Mouse (Mus musculus) hindbrain, embryonic 12.5 days (tissue): ENCODE results near the gene BC030867. TPM values are rescaled to one million over a fixed set of nuclear protein-coding genes. Genes with fewer than 3 reads are reported as not detected.

ENCODE experiments used
- ATAC-seq: fragments of 200-750 bp; cut with Nextera tagmentation; 2 replicates; pipeline ENCODE4 v1.8.0; 2017; ENCODE audit warnings: moderate TSS enrichment; ENCODE audit not compliant: low FRiP score
- H3K27ac ChIP-seq: fragments of 300-500 bp; sonication (generic); 2 replicates; pipeline ENCODE4 v1.5.1; 2016; ENCODE audit warnings: mild to moderate bottlenecking
- H3K27me3 ChIP-seq: fragments of 300-500 bp; sonication (generic); 2 replicates; pipeline ENCODE4 v1.6.1; 2016; ENCODE audit warnings: mild to moderate bottlenecking
- H3K36me3 ChIP-seq: fragments of 300-500 bp; sonication (generic); 2 replicates; pipeline ENCODE4 v1.6.1; 2016; ENCODE audit warnings: mild to moderate bottlenecking
- H3K4me1 ChIP-seq: fragments of 300-500 bp; sonication (generic); 2 replicates; pipeline ENCODE4 v1.6.1; 2016
- H3K4me2 ChIP-seq: fragments of 300-500 bp; sonication (generic); replicated peaks from 2 replicates; pipeline ENCODE4 v1.6.1; 2016; ENCODE audit warnings: mild to moderate bottlenecking
- H3K4me3 ChIP-seq: fragments of 300-500 bp; sonication (generic); 2 replicates; pipeline ENCODE4 v1.5.1; 2016; ENCODE audit warnings: mild to moderate bottlenecking
- H3K9ac ChIP-seq: fragments of 300-500 bp; sonication (generic); 2 replicates; pipeline ENCODE4 v1.6.1; 2016; ENCODE audit warnings: mild to moderate bottlenecking, moderate library complexity
- H3K9me3 ChIP-seq: fragments of 300-500 bp; sonication (generic); replicated peaks from 2 replicates; pipeline ENCODE4 v1.6.1; 2016; ENCODE audit warnings: mild to moderate bottlenecking
- WGBS: fragments of 180-500 bp; shearing (Covaris S2); methylation state at CpG from one replicate; pipeline ENCODE4 v1.1.7; 2016; 5-methylcytosine and 5-hydroxymethylcytosine counted together
- polyA plus RNA-seq: library from polyadenylated mRNA; unstranded; fragments of >200 nt; fragmentation: Nextera tagmentation; extraction: Ambion mirVana; gene quantifications from 2 replicates; pipeline ENCODE4 v1.2.1, GENCODE M21; 2016

BC030867 gene
- polyA plus RNA-seq, 1 experiment from 2014 or later, result 12.5 TPM

DNA sequence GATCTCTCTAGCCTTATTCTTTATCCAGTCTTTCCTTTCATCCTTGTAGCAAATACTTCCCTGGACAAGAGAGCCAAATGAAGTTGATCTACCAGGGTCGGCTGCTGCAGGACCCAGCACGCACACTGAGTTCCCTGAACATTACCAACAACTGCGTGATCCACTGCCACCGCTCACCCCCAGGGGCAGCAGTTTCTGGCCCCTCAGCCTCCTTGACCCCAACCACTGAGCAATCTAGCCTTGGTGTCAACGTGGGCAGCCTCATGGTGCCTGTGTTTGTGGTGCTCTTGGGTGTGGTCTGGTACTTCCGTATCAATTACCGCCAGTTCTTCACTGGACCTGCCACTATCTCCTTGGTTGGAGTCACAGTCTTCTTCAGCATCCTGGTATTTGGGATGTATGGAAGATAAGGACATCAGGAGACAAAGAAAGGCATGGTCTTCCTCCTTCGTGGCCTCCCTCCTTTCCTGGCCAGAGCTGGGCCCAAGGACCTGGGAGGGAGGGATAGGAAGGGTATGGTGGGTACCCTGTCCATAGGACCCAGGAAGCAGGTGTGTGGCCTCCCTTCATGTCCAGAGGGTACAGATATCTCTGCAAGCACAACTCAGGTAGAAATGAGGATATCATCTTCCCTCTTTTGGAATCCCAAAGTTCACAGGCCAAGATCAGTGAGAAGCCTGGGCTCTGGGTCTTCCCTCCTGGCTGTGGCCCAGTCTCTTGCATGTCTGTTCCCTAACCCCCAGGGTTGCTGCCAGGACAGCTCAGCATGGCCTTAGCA, 39.5 kb downstream of the BC030867 start:
- no peak for ATAC-seq
- 94% methylated on average over 8 of the region's 8 CpGs for WGBS
- no peaks in the 10 kb centered on the region for H3K9me3 ChIP-seq
- peaks cover 23% of the 10 kb centered on the region for H3K4me1 ChIP-seq
- H3K9ac ChIP-seq, result no peak overlapping the region
- no peaks in the 10 kb centered on the region for H3K27me3 ChIP-seq
- no peak overlapping the region for H3K27ac ChIP-seq
- H3K4me2 ChIP-seq, result no peak overlapping the region
- H3K36me3 ChIP-seq, result peaks cover 56% of the 10 kb centered on the region
- no peak overlapping the region for H3K4me3 ChIP-seq

DNA sequence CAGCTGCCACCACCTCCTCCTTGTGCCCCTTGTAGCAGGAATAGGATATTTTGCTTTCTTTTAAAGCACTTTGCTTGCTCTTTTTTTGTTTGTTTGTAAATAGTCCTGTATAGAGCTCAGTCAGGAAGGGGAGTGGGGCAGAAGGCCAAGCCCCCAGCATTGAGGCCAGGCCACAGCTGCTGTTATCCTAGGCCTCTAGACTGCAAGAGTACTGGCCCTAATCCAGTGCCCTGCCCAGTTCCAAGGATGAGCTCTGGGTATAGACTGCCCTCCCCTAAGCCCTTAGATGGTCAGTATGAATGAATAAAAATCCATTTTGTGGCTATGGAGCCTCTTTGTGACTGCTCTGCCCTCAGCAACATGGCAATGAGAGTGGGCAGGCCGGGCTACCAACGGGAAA, 40.2 kb downstream of the BC030867 start:
- H3K9me3 ChIP-seq, result no peaks in the 10 kb centered on the region
- no peak for ATAC-seq
- H3K4me2 ChIP-seq, result no peak overlapping the region
- 80% methylated on average over 2 of the region's 2 CpGs for WGBS
- H3K27ac ChIP-seq, result peak overlapping the region; percentile 26; the same call in 1 of the 2 replicates
- peaks cover 63% of the 10 kb centered on the region for H3K36me3 ChIP-seq
- no peaks in the 10 kb centered on the region for H3K27me3 ChIP-seq
- H3K4me1 ChIP-seq, result peaks cover 23% of the 10 kb centered on the region
- no peak overlapping the region for H3K4me3 ChIP-seq
- no peak overlapping the region for H3K9ac ChIP-seq

DNA sequence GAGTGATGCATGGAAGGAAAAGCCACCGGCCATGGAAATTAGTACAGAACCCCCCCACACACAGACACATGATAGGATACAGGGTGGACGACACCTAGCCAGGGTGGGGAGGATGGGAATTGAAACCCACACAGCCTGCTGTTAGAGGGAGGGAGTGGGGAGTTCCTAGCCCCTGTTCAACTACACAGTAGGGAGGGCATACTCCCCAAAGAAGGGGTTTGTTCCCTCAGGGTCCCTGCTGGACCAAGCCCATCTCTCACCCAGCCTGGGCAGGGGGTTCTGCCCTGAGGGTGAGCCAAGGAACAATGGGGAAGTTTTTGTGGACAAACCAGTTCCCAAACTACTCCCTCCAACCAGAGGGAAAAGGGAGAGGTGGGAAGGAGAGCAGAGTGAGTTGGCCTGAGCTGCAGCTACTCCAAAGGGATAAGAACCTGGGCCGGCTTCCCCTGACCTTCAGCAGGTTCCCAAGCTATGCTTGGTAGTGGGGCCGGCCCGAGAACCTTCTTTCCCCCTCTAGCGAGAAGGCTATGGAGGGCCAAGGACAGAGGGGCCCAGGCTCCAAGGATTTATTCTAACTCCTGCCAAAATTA, 40.9 kb downstream of the BC030867 start:
- Histone ChIP-seq H3K27me3 (no peaks in the 10 kb centered on the region), H3K27ac (peak overlapping the region; percentile 26; the same call in 1 of the 2 replicates), H3K4me2 (no peak overlapping the region), H3K4me3 (no peak overlapping the region), H3K9me3 (no peaks in the 10 kb centered on the region), H3K4me1 (peaks cover 30% of the 10 kb centered on the region), H3K36me3 (peaks cover 68% of the 10 kb centered on the region), H3K9ac (no peak overlapping the region)
- 63% methylated on average over 6 of the region's 6 CpGs for whole genome bisulfite sequencing
- no peak for ATAC-seq

DNA sequence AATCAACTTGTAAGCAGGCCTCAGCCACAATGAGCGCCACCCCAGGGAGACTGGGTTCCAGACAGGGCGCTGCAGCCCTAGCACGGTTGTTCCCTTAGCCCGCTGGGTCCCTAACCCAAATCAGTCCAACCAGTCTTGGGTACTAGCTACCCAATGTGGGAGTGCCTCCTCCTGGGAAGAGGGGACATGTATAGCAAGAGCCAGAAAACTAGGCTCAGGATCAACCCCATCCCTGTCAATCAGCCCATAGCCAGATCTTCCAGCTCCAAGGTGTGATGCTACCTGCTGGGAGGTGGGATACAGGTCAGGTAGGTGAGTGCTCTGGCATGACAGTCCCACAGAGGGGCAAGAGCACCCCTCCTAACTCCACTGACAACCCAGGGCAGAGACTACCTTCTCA, 41.5 kb downstream of the BC030867 start:
- H3K4me1 ChIP-seq, result peaks cover 36% of the 10 kb centered on the region
- H3K9me3 ChIP-seq, result no peaks in the 10 kb centered on the region
- no peak overlapping the region for H3K4me3 ChIP-seq
- no peak overlapping the region for H3K4me2 ChIP-seq
- no peak for ATAC-seq
- H3K9ac ChIP-seq, result no peak overlapping the region
- H3K36me3 ChIP-seq, result peaks cover 68% of the 10 kb centered on the region
- 84% methylated on average over 4 of the region's 4 CpGs for WGBS
- no peaks in the 10 kb centered on the region for H3K27me3 ChIP-seq
- no peak overlapping the region for H3K27ac ChIP-seq

DNA sequence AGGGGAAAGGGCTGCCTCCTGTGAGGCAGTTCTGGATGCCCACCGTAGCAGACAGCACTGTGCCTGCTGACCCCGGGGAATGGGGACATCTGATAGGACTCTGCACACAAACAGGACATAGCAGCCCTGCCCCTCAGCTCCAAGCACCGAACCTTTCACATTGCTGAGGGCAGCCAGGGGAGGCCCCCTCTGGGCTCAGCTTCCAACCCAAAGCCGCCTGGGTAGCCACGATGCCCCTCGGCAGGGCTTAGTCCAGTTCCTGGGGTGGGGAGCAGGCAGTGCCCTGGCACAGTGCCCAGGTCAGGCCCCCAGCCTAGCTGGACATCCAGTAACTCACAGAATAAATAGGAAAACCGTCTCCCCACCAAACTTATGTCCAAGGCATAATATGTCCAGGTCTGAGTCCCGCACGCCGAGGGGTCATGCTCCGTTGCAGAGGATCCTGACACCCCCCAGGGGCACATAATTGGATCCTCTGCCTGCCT, 42.4 kb downstream of the BC030867 start:
- Histone ChIP-seq H3K36me3 (peaks cover 68% of the 10 kb centered on the region), H3K27me3 (no peaks in the 10 kb centered on the region), H3K9ac (0 out of 2 replicates have a peak overlapping the region, but pooled peaks have one; percentile 24), H3K4me3 (no peak overlapping the region), H3K9me3 (no peaks in the 10 kb centered on the region), H3K4me2 (no peak overlapping the region), H3K4me1 (peaks cover 36% of the 10 kb centered on the region), H3K27ac (no peak overlapping the region)
- WGBS, result 85% methylated on average over 11 of the region's 11 CpGs
- ATAC-seq, result no peak

DNA sequence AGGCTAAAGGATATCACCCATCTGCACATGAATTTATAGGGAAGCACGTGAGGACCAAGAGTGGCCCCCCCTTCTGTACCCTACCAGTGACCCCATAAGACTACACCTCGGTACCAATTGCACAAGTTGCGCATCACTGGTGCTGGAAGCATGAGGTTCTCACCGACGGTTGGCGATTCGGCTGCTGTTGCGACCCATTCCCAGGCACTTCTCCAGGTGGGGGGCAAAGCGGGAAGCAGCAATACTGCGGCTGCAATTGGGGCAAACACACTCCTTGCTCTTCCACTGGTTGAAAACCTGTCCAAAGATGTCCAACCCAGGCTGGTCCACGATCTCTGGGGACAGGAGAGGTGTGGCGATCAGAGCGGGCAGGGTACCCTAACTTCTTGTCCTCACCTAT, 45.3 kb downstream of the BC030867 start:
- Histone ChIP-seq H3K27ac (no peak overlapping the region), H3K4me1 (peaks cover 32% of the 10 kb centered on the region), H3K27me3 (no peaks in the 10 kb centered on the region), H3K4me2 (no peak overlapping the region), H3K36me3 (peaks cover 50% of the 10 kb centered on the region), H3K9ac (peak overlapping the region; percentile 94; the same call in 1 of the 2 replicates), H3K4me3 (no peak overlapping the region), H3K9me3 (no peaks in the 10 kb centered on the region)
- 96% methylated on average over 13 of the region's 13 CpGs for WGBS
- ATAC-seq, result no peak

DNA sequence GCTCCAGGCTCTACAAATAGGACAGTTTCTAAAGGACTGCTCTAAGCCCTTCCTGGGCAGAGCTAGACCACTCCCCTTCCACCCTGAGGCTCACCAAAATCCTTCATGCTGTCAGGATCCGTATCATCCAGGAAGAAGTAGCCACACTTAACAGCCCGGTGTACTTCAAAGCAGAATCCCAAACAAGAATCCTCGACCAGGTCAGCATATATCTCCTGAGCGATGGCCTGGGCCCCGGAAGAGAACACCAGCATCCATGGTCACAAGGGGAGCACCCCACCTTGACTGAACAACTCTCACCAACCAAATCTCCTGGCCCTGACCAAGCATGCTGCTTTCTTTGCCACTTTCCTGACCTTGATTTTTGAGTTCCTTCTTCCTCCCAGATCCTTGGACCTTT, 45.7 kb downstream of the BC030867 start:
- H3K36me3 ChIP-seq, result peaks cover 47% of the 10 kb centered on the region
- H3K27me3 ChIP-seq, result no peaks in the 10 kb centered on the region
- ATAC-seq, result no peak
- H3K9me3 ChIP-seq, result no peaks in the 10 kb centered on the region
- H3K4me1 ChIP-seq, result peaks cover 31% of the 10 kb centered on the region
- peak overlapping the region; percentile 89 for H3K4me2 ChIP-seq
- peak overlapping the region; percentile 88; the same call in 1 of the 2 replicates for H3K4me3 ChIP-seq
- peak overlapping the region; percentile 94 for H3K9ac ChIP-seq
- 85% methylated on average over 5 of the region's 5 CpGs for WGBS
- H3K27ac ChIP-seq, result 0 out of 2 replicates have a peak overlapping the region, but pooled peaks have one; percentile 100

DNA sequence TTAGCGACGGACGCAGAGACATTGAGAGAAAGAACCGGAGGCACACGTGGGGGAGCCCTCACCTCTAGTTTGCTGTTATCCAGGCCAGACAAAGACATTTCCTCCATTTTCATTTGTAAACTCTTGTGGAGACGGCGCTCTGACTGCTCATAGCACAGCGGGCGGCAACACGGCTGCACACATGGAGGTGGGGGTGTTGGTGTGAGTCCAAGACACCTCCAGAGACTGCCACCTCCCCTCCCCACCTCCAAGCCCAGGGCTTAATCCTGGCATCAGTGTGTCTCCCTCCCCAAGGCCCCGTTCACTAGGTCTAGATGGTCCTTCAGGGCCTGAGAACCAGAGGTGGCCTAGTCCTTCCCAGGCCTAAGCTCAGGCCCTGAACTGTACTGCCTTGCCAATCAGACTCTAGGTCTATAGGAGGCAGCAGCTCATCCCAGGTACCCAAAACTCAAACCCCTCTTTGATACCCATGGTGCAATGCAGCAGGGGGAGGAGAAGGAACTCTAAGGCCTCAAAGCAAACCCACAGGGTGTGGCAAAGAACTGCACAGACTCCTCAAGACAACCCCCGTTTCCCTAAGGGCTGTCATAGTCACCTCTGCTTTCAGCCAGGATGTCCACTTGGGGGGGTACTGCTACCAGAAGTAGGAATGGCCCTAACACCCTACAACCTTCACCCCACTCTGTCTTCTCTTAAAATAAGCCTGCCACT, 46.4 kb downstream of the BC030867 start:
- no peak for ATAC-seq
- H3K9ac ChIP-seq, result peak overlapping the region; percentile 94
- peak overlapping the region; percentile 89 for H3K4me2 ChIP-seq
- H3K9me3 ChIP-seq, result no peaks in the 10 kb centered on the region
- peak overlapping the region; percentile 88 for H3K4me3 ChIP-seq
- peaks cover 44% of the 10 kb centered on the region for H3K36me3 ChIP-seq
- peak overlapping the region; percentile 100 for H3K27ac ChIP-seq
- H3K27me3 ChIP-seq, result no peaks in the 10 kb centered on the region
- 70% methylated on average over 12 of the region's 12 CpGs for WGBS
- H3K4me1 ChIP-seq, result peaks cover 29% of the 10 kb centered on the region

DNA sequence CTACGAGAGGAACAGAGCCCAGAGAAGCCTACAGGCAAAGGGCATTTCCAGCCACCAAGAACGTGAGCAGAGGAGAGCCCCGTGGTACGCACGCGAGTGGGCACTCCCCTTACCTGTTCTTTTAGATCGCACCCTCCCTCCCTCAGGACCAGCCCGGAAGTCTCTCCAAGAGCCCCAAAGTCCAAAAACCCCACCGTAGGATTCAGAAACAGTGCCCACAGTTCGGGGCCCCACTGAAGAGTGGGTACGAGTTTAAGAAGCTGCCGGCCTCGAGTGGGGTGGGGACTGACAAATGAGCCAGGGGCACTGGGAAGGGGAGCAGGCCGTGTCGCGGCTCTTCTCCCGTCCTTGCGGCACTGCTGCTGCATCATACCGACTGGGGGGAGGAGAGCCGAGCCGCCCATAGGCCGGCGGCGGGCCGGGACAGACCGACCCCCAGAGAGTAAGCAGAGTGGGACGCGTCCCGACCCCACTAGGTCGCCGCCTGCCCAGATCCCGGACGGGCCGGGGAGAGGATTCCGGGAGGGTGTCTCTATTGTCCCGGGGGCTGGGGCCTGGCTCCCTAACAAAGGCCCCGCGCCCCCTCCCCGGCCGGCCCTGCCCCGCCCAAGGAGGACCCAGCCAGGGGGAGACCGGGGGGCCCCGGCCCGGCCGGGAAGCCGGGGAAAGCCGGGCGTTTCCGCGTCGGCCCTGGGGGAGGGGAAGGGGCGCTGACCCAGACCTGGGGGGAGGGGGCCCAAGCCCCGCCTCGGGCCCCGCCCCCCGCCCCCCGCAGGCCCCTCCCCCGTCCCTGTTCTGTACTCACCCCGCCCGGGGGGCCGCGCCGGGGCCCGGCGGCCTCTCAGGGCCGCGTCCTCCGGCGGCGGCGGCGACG, 47.2 kb downstream of the BC030867 start:
- peaks cover 29% of the 10 kb centered on the region for H3K4me1 ChIP-seq
- peak overlapping the region; percentile 88 for H3K4me3 ChIP-seq
- peak overlapping the region; percentile 89 for H3K4me2 ChIP-seq
- H3K36me3 ChIP-seq, result peaks cover 36% of the 10 kb centered on the region
- peak; percentile 47 for ATAC-seq
- peak overlapping the region; percentile 100 for H3K27ac ChIP-seq
- whole genome bisulfite sequencing, result under 1% methylated on average over 37 of the region's 73 CpGs
- H3K9ac ChIP-seq, result peak overlapping the region; percentile 94
- H3K9me3 ChIP-seq, result no peaks in the 10 kb centered on the region
- H3K27me3 ChIP-seq, result no peaks in the 10 kb centered on the region

DNA sequence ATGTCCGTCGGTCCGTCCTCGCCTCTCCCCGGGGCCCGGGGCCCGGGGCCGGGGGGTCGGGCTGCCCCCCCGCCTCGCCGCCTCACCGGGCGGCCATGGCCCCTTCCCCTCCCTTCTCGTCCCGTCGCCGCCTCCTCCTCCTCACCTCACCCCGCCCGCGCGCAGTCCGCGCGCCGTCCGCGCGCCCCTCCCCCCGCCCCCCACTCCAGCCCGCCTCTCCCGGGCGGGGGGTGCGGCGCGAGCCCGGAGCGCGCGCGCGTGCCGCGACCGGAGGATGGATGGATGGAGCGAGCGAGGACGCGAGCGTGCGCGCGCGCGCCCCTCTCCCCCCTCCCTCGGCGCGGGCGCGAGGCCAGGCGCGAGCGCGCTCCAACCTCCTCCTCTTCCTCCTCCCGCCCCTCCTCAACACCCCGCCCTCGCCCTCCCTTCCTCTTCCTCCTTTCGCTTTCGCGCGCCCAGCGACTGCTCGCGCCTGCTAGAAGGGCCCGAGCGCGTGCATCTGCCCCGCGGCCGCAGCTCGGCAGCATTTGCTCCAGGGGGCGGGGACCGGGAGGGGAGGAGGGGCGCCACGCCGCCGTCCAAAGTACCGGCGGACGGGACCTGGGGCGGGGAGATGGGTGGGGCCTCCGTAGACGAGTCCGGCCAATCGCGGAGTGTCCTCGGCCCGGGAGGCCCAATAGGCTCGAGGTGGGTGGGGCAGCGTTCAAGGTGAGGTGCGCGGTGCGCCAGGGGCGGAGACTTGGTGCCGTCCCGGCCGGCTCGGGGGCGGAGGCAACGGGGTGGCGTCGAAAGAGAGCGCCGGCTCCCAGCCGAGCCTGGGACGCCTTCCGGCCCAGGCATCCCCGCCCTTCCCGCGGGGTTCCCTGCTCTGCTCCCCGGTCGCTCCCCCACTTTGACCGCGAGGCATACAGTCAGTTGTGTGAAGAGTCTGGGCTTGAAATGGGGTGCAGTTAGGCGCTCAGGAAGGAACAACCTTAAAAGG, 48.1 kb downstream of the BC030867 start, which contains the start of gene Atxn7l3:
Atxn7l3 (minus strand) TSS at position 141 of the 982 bp plus-strand sequence.
- Histone ChIP-seq H3K9ac (peak within 1 kb of the TSS; percentile 94), H3K4me3 (peak within 1 kb of the TSS; percentile 88), H3K27ac (peak within 1 kb of the TSS; percentile 100), H3K4me2 (peak within 1 kb of the TSS; percentile 89), H3K9me3 (no peaks in the 10 kb centered on the region), H3K36me3 (peaks cover 26% of the 10 kb centered on the region), H3K4me1 (peaks cover 26% of the 10 kb centered on the region), H3K27me3 (no peaks in the 10 kb centered on the region)
- WGBS, result under 1% methylated on average over 72 of the region's 125 CpGs
- ATAC-seq, result peak; percentile 94
